Mouse (Mus musculus) left cerebral cortex, adult 2 months (tissue): Measurements from ENCODE around the gene Plekha7. TPM values are rescaled to one million over a fixed set of nuclear protein-coding genes. Genes with fewer than 3 reads are reported as not detected.

Experiments used
- DNase-seq, 2 experiments: peaks; one replicate each; pipeline ENCODE4 v3.0.0; 2021 to 2022; ENCODE audit warnings: low spot score in 2 of 2, mixed read lengths in 1 of 2; ENCODE audit errors: extremely low spot score in 1 of 2
- H3K27ac ChIP-seq: fragments of 200-600 bp; 2 replicates; pipeline ENCODE4 v1.8.1; 2022
- H3K4me3 ChIP-seq: fragments of 200-600 bp; 2 replicates; pipeline ENCODE4 v1.8.1; 2022
- CTCF ChIP-seq: fragments of 200-600 bp; IDR thresholded peaks from 2 replicates; pipeline ENCODE4 v1.8.1; 2022; ENCODE audit warnings: antibody characterized with exemption, mild to moderate bottlenecking, moderate library complexity
- intact Hi-C: fragments of 180-260 bp; cut with DNase I; formaldehyde crosslinking; loops from one replicate; pipeline ENCODE4 v1.15.1; 2025
- long read RNA-seq, 2 experiments: library from polyadenylated mRNA; stranded (forward); transcript quantifications; one replicate each; pipeline ENCODE4 v2.0.0; 2021; ENCODE audit warnings: borderline mapping rate in 2 of 2
- total RNA-seq, 2 experiments: library from RNA; stranded (reverse); gene quantifications; 2 replicates each; pipeline ENCODE4 v1.2.3; 2021

Gene Plekha7
- total RNA-seq, result 10 to 100 TPM; 25.5 to 31.0 TPM
- long read RNA-seq, experiment 1, partial matches to known transcripts, result 3 of 13 reads
- long read RNA-seq, experiment 1, other reads (novel, unspliced or antisense), result 10 of 13 reads
- long read RNA-seq, experiment 2, full-length matches to known transcripts, result 2 of 10 reads
- long read RNA-seq, experiment 2, partial matches to known transcripts, result 0 of 10 reads
- long read RNA-seq, experiment 2, other reads (novel, unspliced or antisense), result 8 of 10 reads

GRCm38 (mm10) chr7:116307871-116308631, at the start of gene Plekha7:
Gene Plekha7, minus strand, starts transcription at chr7:116308376.
- H3K4me3 ChIP-seq, result peak within 1 kb of the TSS; percentile 58
- H3K27ac ChIP-seq, result no peak within 1 kb of the TSS
- no peak for TF ChIP-seq CTCF
- DNase-seq, result no peak
- intact Hi-C loops, result loop anchor here (5.0 kb wide), 1 partner anchor 51 kb away; no protein-coding TSS in a partner anchor

- peak; percentile 15 to 37 for DNase-seq
- Histone ChIP-seq H3K27ac (no peak overlapping the region), H3K4me3 (no peak overlapping the region)
- peak; percentile 67 for TF ChIP-seq CTCF
- intact Hi-C loops, result loop anchor here (5.0 kb wide), 2 partner anchors 106 to 271 kb away; partner anchors contain the start of gene Pik3c2a
These were observed 28.1 kb upstream of the Plekha7 start for GRCm38 (mm10) chr7:116336226-116336625.

- TF ChIP-seq CTCF, result no peak
- no peak overlapping the region for H3K27ac ChIP-seq
- intact Hi-C loops, result loop anchor here (5.0 kb wide), 2 partner anchors 107 to 272 kb away; partner anchors contain the start of gene Pik3c2a
- H3K4me3 ChIP-seq, result no peak overlapping the region
- DNase-seq, result no peak
These were observed 27.0 kb upstream of the Plekha7 start for GRCm38 (mm10) chr7:116335133-116335532.

GRCm38 (mm10) chr7:116334669-116335038, 26.5 kb upstream of the Plekha7 start:
- intact Hi-C loops, result loop anchor here (5.0 kb wide), 2 partner anchors 108 to 273 kb away; partner anchors contain the start of gene Pik3c2a
- Histone ChIP-seq H3K4me3 (peak overlapping the region; percentile 85), H3K27ac (peak overlapping the region; percentile 97; the same call in 1 of the 2 replicates)
- no peak for DNase-seq
- no peak for TF ChIP-seq CTCF

GRCm38 (mm10) chr7:116333713-116334668, 25.8 kb upstream of the Plekha7 start, which contains the start of gene Rps13:
Gene Rps13, minus strand, starts transcription at chr7:116334195.
- peak within 1 kb of the TSS; percentile 97 for H3K27ac ChIP-seq
- intact Hi-C loops, result no loop called here
- H3K4me3 ChIP-seq, result peak within 1 kb of the TSS; percentile 85
- TF ChIP-seq CTCF, result no peak
- peak; percentile 97 to 98 for DNase-seq

- H3K4me3 ChIP-seq, result no peak overlapping the region
- intact Hi-C loops, result loop anchor here (2.0 kb wide), 1 partner anchor 70 kb away; no protein-coding TSS in a partner anchor
- no peak for TF ChIP-seq CTCF
- no peak overlapping the region for H3K27ac ChIP-seq
- peak in 1 of 2 experiments; percentile 36 for DNase-seq
These were observed 23.1 kb upstream of the Plekha7 start for GRCm38 (mm10) chr7:116331246-116331645.

GRCm38 (mm10) chr7:116329858-116330257, 21.7 kb upstream of the Plekha7 start:
- Histone ChIP-seq H3K27ac (no peak overlapping the region), H3K4me3 (no peak overlapping the region)
- no peak for DNase-seq
- intact Hi-C loops, result loop anchor here (2.0 kb wide), 1 partner anchor 69 kb away; no protein-coding TSS in a partner anchor
- no peak for TF ChIP-seq CTCF

GRCm38 (mm10) chr7:116328777-116329176, 20.6 kb upstream of the Plekha7 start:
- intact Hi-C loops, result no loop called here
- DNase-seq, result no peak
- Histone ChIP-seq H3K4me3 (no peak overlapping the region), H3K27ac (no peak overlapping the region)
- no peak for TF ChIP-seq CTCF

GRCm38 (mm10) chr7:116327901-116328300, 19.7 kb upstream of the Plekha7 start:
- intact Hi-C loops, result no loop called here
- no peak for TF ChIP-seq CTCF
- no peak overlapping the region for H3K27ac ChIP-seq
- no peak overlapping the region for H3K4me3 ChIP-seq
- no peak for DNase-seq

GRCm38 (mm10) chr7:116323331-116323964, 15.3 kb upstream of the Plekha7 start:
- Histone ChIP-seq H3K4me3 (no peak overlapping the region), H3K27ac (no peak overlapping the region)
- TF ChIP-seq CTCF, result peak; percentile 85
- intact Hi-C loops, result loop anchor here (1.0 to 5.0 kb wide), 2 partner anchors 77 to 161 kb away; no protein-coding TSS in a partner anchor
- DNase-seq, result peak; percentile 64 to 71
